Mouse (Mus musculus) lung, adult 2 months (tissue): ENCODE results near the gene Unc119b.

Experiments used
- CTCF ChIP-seq: fragments of 200-500 bp; IDR thresholded peaks from 2 replicates; pipeline ENCODE4 v1.5.1; 2011; ENCODE audit warnings: mild to moderate bottlenecking, low read length, control low read depth; ENCODE audit not compliant: insufficient read depth
- POLR2A ChIP-seq: fragments of 200-500 bp; IDR thresholded peaks from 2 replicates; pipeline ENCODE4 v1.6.1; 2011; ENCODE audit warnings: low read depth, mild to moderate bottlenecking, control low read depth, low read length, borderline replicate concordance; ENCODE audit errors: extremely low read depth

DNA sequence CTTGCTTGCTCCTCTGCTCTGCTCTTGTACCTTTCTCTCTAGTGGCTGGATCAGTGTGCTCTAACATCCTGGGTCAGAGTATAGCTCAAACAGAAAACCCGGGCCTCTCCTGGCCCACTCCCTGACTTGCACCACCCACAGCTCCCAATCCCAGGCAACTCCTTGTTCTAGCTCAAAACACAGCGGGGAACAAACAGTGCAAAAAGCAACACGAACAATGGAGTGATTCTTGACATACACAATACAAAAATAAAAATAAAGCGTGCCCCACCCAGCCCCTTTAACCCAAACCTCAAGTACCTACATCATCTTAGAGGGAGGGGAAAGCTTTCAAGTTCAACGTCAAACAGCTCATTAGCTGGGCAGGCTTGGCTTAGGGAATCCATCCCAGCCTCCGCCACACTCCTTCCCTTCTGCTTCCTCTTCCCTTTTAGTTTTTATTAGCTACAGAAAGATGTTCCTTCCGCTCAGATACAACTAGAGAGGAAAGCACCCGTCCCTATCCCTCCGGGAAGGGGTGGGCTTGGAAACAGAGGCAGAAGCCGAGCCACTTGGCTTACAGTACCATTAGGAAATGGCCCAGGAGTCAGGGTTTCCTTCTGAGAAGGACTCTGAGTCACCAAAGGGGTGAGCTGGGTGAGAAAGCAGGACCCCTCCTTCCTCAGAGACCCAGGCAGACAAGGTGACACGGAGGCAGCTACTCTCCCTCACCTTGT, 10.6 kb upstream of the Unc119b start:
- no peak for TF ChIP-seq POLR2A
- no peak for TF ChIP-seq CTCF
